Mouse (Mus musculus): ENCODE measurements around the gene Dcpp2.
A peak's percentile ranks its signal among the peaks of the same experiment; 100 is the strongest.
"Not testable (repeated sequence)": the region's sequence is repeated elsewhere in the genome, so short reads cannot be mapped to it uniquely, and the experiment has no call there.

The Dcpp2 gene

GRCm38 (mm10) chr17:23925090-23925493, 44.4 kb downstream of the Dcpp2 start:
- peak; percentile 85 for DNase-seq (ENCODE audit: low spot score)

- DNase-seq (ENCODE audit: low spot score) = no peak
These were observed 50.5 kb downstream of the Dcpp2 start for GRCm38 (mm10) chr17:23931157-23931556.

- DNase-seq (ENCODE audit: low spot score) = no peak
These were observed 60.7 kb downstream of the Dcpp2 start, which contains the start of gene Sbp for GRCm38 (mm10) chr17:23941372-23941771. Gene Sbp (plus strand): TSS chr17:23941672.

- DNase-seq (ENCODE audit: low spot score) = not testable (repeated sequence)
These were observed 66.8 kb downstream of the Dcpp2 start for GRCm38 (mm10) chr17:23947486-23947885.

- no peak for DNase-seq (ENCODE audit: low spot score)
These were observed 68.4 kb downstream of the Dcpp2 start for GRCm38 (mm10) chr17:23949068-23949467.
